Mouse (Mus musculus): ENCODE measurements around the gene Ercc4. TPM values are rescaled to one million over a fixed set of nuclear protein-coding genes. Genes with fewer than 3 reads are reported as not detected.

Gene Ercc4
- polyA plus RNA-seq, 1 experiment from 2014 or later, result 15.0 TPM

- Histone ChIP-seq H3K27me3 (no peaks in the 10 kb centered on the region), H3K9ac (no peak overlapping the region), H3K4me2 (no peak overlapping the region), H3K4me3 (replicated peaks) (no peak overlapping the region), H3K4me1 (no peaks in the 10 kb centered on the region), H3K27ac (no peak overlapping the region), H3K9me3 (no peaks in the 10 kb centered on the region), H3K36me3 (replicated peaks) (peaks cover 39% of the 10 kb centered on the region)
- no peak for ATAC-seq (ENCODE audit: low FRiP score)
- 87% methylated on average over 3 of the region's 3 CpGs for WGBS
Measured at GRCm38 (mm10) chr16:13119641-13120350, 10.3 kb downstream of the Ercc4 start.

GRCm38 (mm10) chr16:13125357-13125756, 15.9 kb downstream of the Ercc4 start:
- 93% methylated on average over 8 of the region's 8 CpGs for WGBS
- no peak for ATAC-seq (ENCODE audit: low FRiP score)
- H3K9ac ChIP-seq, result no peak overlapping the region
- peaks cover 72% of the 10 kb centered on the region for H3K36me3 ChIP-seq (replicated peaks)
- H3K4me2 ChIP-seq, result no peak overlapping the region
- no peak overlapping the region for H3K4me3 ChIP-seq (replicated peaks)
- H3K9me3 ChIP-seq, result no peaks in the 10 kb centered on the region
- no peaks in the 10 kb centered on the region for H3K27me3 ChIP-seq
- H3K27ac ChIP-seq, result no peak overlapping the region
- H3K4me1 ChIP-seq, result no peaks in the 10 kb centered on the region

- peaks cover 75% of the 10 kb centered on the region for H3K36me3 ChIP-seq (replicated peaks)
- H3K27me3 ChIP-seq, result no peaks in the 10 kb centered on the region
- no peak overlapping the region for H3K4me3 ChIP-seq (replicated peaks)
- no peaks in the 10 kb centered on the region for H3K9me3 ChIP-seq
- no peak for ATAC-seq (ENCODE audit: low FRiP score)
- no peak overlapping the region for H3K4me2 ChIP-seq
- H3K9ac ChIP-seq, result no peak overlapping the region
- no peak overlapping the region for H3K27ac ChIP-seq
- H3K4me1 ChIP-seq, result no peaks in the 10 kb centered on the region
- 93% methylated on average over 10 of the region's 10 CpGs for WGBS
Measured at GRCm38 (mm10) chr16:13127566-13127965, 18.1 kb downstream of the Ercc4 start.

GRCm38 (mm10) chr16:13130412-13130811, 20.9 kb downstream of the Ercc4 start:
- Histone ChIP-seq H3K4me1 (no peaks in the 10 kb centered on the region), H3K9ac (no peak overlapping the region), H3K27ac (no peak overlapping the region), H3K4me2 (no peak overlapping the region), H3K36me3 (replicated peaks) (peaks cover 54% of the 10 kb centered on the region), H3K9me3 (no peaks in the 10 kb centered on the region), H3K27me3 (no peaks in the 10 kb centered on the region), H3K4me3 (replicated peaks) (no peak overlapping the region)
- 42% methylated on average over 14 of the region's 14 CpGs for whole genome bisulfite sequencing
- no peak for ATAC-seq (ENCODE audit: low FRiP score)

- Histone ChIP-seq H3K9me3 (no peaks in the 10 kb centered on the region), H3K4me1 (no peaks in the 10 kb centered on the region), H3K4me2 (no peak overlapping the region), H3K4me3 (replicated peaks) (no peak overlapping the region), H3K36me3 (replicated peaks) (peaks cover 29% of the 10 kb centered on the region), H3K9ac (no peak overlapping the region), H3K27me3 (no peaks in the 10 kb centered on the region), H3K27ac (no peak overlapping the region)
- no peak for ATAC-seq (ENCODE audit: low FRiP score)
- 97% methylated on average over 6 of the region's 6 CpGs for WGBS
Measured at GRCm38 (mm10) chr16:13141220-13141619, 31.7 kb downstream of the Ercc4 start.

GRCm38 (mm10) chr16:13143932-13144331, 34.4 kb downstream of the Ercc4 start:
- Histone ChIP-seq H3K27me3 (no peaks in the 10 kb centered on the region), H3K4me3 (replicated peaks) (no peak overlapping the region), H3K36me3 (replicated peaks) (peaks cover 53% of the 10 kb centered on the region), H3K4me2 (no peak overlapping the region), H3K4me1 (no peaks in the 10 kb centered on the region), H3K9me3 (no peaks in the 10 kb centered on the region), H3K27ac (no peak overlapping the region), H3K9ac (no peak overlapping the region)
- 90% methylated on average over 7 of the region's 7 CpGs for WGBS
- no peak for ATAC-seq (ENCODE audit: low FRiP score)

GRCm38 (mm10) chr16:13144682-13145410, 35.4 kb downstream of the Ercc4 start:
- Histone ChIP-seq H3K4me3 (replicated peaks) (no peak overlapping the region), H3K4me2 (no peak overlapping the region), H3K9me3 (no peaks in the 10 kb centered on the region), H3K27me3 (no peaks in the 10 kb centered on the region), H3K9ac (no peak overlapping the region), H3K4me1 (no peaks in the 10 kb centered on the region), H3K27ac (no peak overlapping the region), H3K36me3 (replicated peaks) (peaks cover 53% of the 10 kb centered on the region)
- ATAC-seq (ENCODE audit: low FRiP score), result no peak
- WGBS, result 96% methylated on average over 10 of the region's 10 CpGs

GRCm38 (mm10) chr16:13146231-13146630, 36.7 kb downstream of the Ercc4 start:
- H3K27me3 ChIP-seq, result no peaks in the 10 kb centered on the region
- no peak overlapping the region for H3K27ac ChIP-seq
- no peak overlapping the region for H3K4me2 ChIP-seq
- H3K36me3 ChIP-seq (replicated peaks), result peaks cover 50% of the 10 kb centered on the region
- H3K4me1 ChIP-seq, result no peaks in the 10 kb centered on the region
- H3K9ac ChIP-seq, result no peak overlapping the region
- 87% methylated on average over 4 of the region's 4 CpGs for WGBS
- no peaks in the 10 kb centered on the region for H3K9me3 ChIP-seq
- no peak overlapping the region for H3K4me3 ChIP-seq (replicated peaks)
- no peak for ATAC-seq (ENCODE audit: low FRiP score)

GRCm38 (mm10) chr16:13147810-13148555, 38.5 kb downstream of the Ercc4 start:
- Histone ChIP-seq H3K27ac (no peak overlapping the region), H3K4me3 (replicated peaks) (no peak overlapping the region), H3K36me3 (replicated peaks) (peaks cover 45% of the 10 kb centered on the region), H3K9me3 (no peaks in the 10 kb centered on the region), H3K9ac (no peak overlapping the region), H3K4me1 (no peaks in the 10 kb centered on the region), H3K27me3 (no peaks in the 10 kb centered on the region), H3K4me2 (no peak overlapping the region)
- WGBS, result 92% methylated on average over 19 of the region's 19 CpGs
- ATAC-seq (ENCODE audit: low FRiP score), result no peak

GRCm38 (mm10) chr16:13149950-13150349, 40.5 kb downstream of the Ercc4 start:
- Histone ChIP-seq H3K27ac (no peak overlapping the region), H3K4me1 (no peaks in the 10 kb centered on the region), H3K9ac (no peak overlapping the region), H3K4me2 (no peak overlapping the region), H3K27me3 (no peaks in the 10 kb centered on the region), H3K36me3 (replicated peaks) (peaks cover 35% of the 10 kb centered on the region), H3K4me3 (replicated peaks) (no peak overlapping the region), H3K9me3 (no peaks in the 10 kb centered on the region)
- 93% methylated on average over 8 of the region's 8 CpGs for WGBS
- ATAC-seq (ENCODE audit: low FRiP score), result no peak

- no peaks in the 10 kb centered on the region for H3K27me3 ChIP-seq
- 76% methylated on average over 6 of the region's 6 CpGs for WGBS
- ATAC-seq (ENCODE audit: low FRiP score), result no peak
Measured at GRCm38 (mm10) chr16:13150790-13151189, 41.3 kb downstream of the Ercc4 start.

GRCm38 (mm10) chr16:13152475-13152874, 43.0 kb downstream of the Ercc4 start:
- peaks cover 17% of the 10 kb centered on the region for H3K36me3 ChIP-seq (replicated peaks)
- WGBS, result 88% methylated on average over 5 of the region's 5 CpGs
- H3K4me3 ChIP-seq (replicated peaks), result no peak overlapping the region
- no peaks in the 10 kb centered on the region for H3K4me1 ChIP-seq
- H3K27ac ChIP-seq, result no peak overlapping the region
- no peak overlapping the region for H3K4me2 ChIP-seq
- H3K9ac ChIP-seq, result no peak overlapping the region
- no peaks in the 10 kb centered on the region for H3K9me3 ChIP-seq
- no peaks in the 10 kb centered on the region for H3K27me3 ChIP-seq
- no peak for ATAC-seq (ENCODE audit: low FRiP score)

More at GRCm38 (mm10) chr16:13150790-13151189, 41.3 kb downstream of the Ercc4 start:
- no peak overlapping the region for H3K9ac ChIP-seq
- no peak overlapping the region for H3K4me3 ChIP-seq (replicated peaks)
- H3K4me1 ChIP-seq, result no peaks in the 10 kb centered on the region
- no peaks in the 10 kb centered on the region for H3K9me3 ChIP-seq
- no peak overlapping the region for H3K4me2 ChIP-seq
- H3K27ac ChIP-seq, result no peak overlapping the region
- peaks cover 31% of the 10 kb centered on the region for H3K36me3 ChIP-seq (replicated peaks)
